In the genomic region with DNA sequence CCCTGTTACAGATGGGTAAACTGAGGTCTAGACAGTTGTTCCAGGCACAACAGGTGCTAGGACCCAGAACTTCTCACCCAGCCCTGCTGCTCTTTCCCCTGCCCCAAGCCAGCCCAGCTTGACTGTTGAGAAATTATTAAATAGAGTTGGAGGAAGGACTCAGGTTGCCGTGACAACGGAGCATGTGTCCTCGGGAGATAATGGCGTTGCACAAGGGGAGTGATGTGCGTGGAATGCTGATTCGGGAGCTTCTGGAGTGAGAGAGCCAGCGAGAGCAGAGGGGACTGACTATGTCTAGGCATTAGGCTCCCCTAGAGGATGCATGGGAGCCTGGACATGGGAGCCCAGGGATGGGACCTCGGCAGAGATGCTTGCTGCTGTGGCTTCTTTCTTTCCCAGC, we compare ENCODE assay signal across 8 mouse cellular contexts. TPM values are rescaled to one million over a fixed set of nuclear protein-coding genes. Genes with fewer than 3 reads are reported as not detected.
DNase-seq lines count a peak whose midpoint lies in the region; ATAC-seq lines count a peak whose summit lies in the region.
"Had no signal": no experiment of that assay in that cellular context is flagged by ENCODE, and none has a peak within 500 bp of the region (broad histone marks: within the 10 kb centered on the region; RNA-seq: fewer than 3 reads in every experiment).

No protein-coding gene starts in this region.

- DNase-seq in embryo, embryonic 9.5 days (ENCODE audit: extremely low spot score) = peak; percentile 27
- DNase-seq in hindbrain, embryonic 10.5 days (ENCODE audit: low spot score) = peak; percentile 82
- peak; percentile 68 to 71 for DNase-seq in left cerebral cortex, postnatal 25 days (ENCODE audit: low spot score in 2 of 2)
- peak; percentile 91 to 94 for DNase-seq in right cerebral cortex, postnatal 10 days (ENCODE audit: low spot score in 2 of 2)
- DNase-seq in ovary, postnatal 10 days (ENCODE audit: low spot score) = no peak
- no peak for DNase-seq in ovary, postnatal 14 days (ENCODE audit: low spot score)

- ATAC-seq in erythroid progenitor cell, adult 5-6 weeks (replicated peaks; ENCODE audit: low FRiP score, poor library complexity, severe bottlenecking) = no peak

- H3K4me3 ChIP-seq in hindbrain, embryonic 10.5 days = no peak overlapping the region
- H3K4me3 ChIP-seq: limb, embryonic 12.5 days had no signal

- intact Hi-C loops in left cerebral cortex, postnatal 25 days (cut with DNase I) = no loop called here

- peaks cover 42% of the 10 kb centered on the region for H3K27me3 ChIP-seq in hindbrain, embryonic 10.5 days (ENCODE audit: insufficient read depth, poor library complexity, severe bottlenecking)

- WGBS in hindbrain, embryonic 10.5 days = 30% methylated on average over 8 of the region's 8 CpGs

- H3K4me1 ChIP-seq in hindbrain, embryonic 10.5 days (replicated peaks) = peaks cover 55% of the 10 kb centered on the region
- H3K4me1 ChIP-seq: limb, embryonic 12.5 days had no signal

- H3K27ac ChIP-seq in hindbrain, embryonic 10.5 days = peak overlapping the region; percentile 85
- H3K27ac ChIP-seq: limb, embryonic 12.5 days had no signal

- H3K9me3 ChIP-seq in hindbrain, embryonic 10.5 days = no peaks in the 10 kb centered on the region
- H3K9me3 ChIP-seq: limb, embryonic 12.5 days had no signal

- H3K36me3 ChIP-seq in hindbrain, embryonic 10.5 days = no peaks in the 10 kb centered on the region
- H3K36me3 ChIP-seq: limb, embryonic 12.5 days had no signal

RNA-seq across cellular contexts. Expression of a gene that starts 7.7 kb away (rescaled TPM):
- 3.7 and 15.2 TPM in 2 replicates for polyA plus RNA-seq in hindbrain, embryonic 10.5 days (2016; fragmentation: Nextera tagmentation; extraction: Ambion mirVana)
- total RNA-seq in left cerebral cortex, postnatal 25 days (2021) = 100 to 1,000 TPM; 303 to 326 TPM
- 1.3 TPM in 1 of 2 replicates, not detected in the other for total RNA-seq in erythroid progenitor cell, adult 5-6 weeks (2015; ENCODE audit: low replicate concordance)
- total RNA-seq in erythroid progenitor cell, adult 5-6 weeks (2017; ENCODE audit: low replicate concordance) = not detected in 2 replicates
- polyA plus RNA-seq: limb, embryonic 12.5 days had no signal

Comparison
In these comparisons a context has a peak if more than half of its experiments do, and no peak if none do; other contexts are left out.
1. DNase-seq: peak in embryo, embryonic 9.5 days (single experiment), hindbrain, embryonic 10.5 days (single experiment), left cerebral cortex, postnatal 25 days (2 of 2) and right cerebral cortex, postnatal 10 days (2 of 2); none in ovary, postnatal 10 days (single experiment) and ovary, postnatal 14 days (single experiment).
2. RNA of a gene that starts 7.7 kb away (total RNA-seq): 303 to 326 TPM in left cerebral cortex, postnatal 25 days; 1.3 TPM in erythroid progenitor cell, adult 5-6 weeks; every median in the first group is over 100 times any median in the second.